Mouse (Mus musculus) NIH3T3 (cell line): ENCODE measurements at regions not wholly inside any gene's neighbourhood (a gene's known extent, or its start where the extent isn't known, plus 50 kb on each side); places are given as distances from the start of the nearest gene placed in this dataset.

ENCODE experiments used
- DNase-seq: peaks from one replicate; pipeline ENCODE4 v3.0.0-alpha.2; 2012; ENCODE audit warnings: low read depth

DNA sequence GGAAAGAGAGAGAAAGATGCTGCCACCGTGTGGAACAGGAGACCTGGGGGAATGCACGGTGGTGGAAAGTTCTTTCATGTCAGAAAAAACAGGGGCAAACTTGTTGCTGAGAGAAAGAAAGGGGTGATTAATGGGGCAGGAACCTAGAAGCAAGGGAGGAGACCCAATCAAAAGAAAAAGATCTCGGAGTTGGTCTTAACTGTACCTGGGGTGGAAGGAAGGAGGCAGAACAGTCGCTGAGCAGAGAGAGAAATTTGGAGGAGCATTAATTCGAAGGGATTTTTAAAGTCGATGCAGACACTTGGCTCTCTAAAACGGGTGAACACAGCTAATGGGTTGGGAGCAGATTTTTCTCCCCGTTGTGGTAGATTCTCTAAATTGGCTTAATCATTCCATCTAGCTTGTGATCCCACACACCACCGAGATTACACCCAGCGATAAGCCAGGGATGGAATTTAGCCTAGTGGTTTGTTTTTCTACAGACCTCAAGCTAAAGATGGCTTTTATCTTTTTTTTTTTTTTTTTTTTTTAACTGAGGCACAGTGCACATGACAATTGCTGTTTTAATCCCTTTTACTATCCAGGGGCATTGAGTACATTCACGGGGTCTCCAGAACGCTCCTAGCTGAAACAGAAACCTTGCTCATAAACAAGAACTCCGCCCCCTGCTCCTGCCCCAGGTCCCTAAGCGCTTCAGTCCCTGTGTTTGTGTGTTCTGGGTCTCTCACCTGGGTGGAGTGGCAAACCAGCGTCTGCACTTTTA, 73.1 kb upstream of the Cpm start:
- DNase-seq = no peak

DNA sequence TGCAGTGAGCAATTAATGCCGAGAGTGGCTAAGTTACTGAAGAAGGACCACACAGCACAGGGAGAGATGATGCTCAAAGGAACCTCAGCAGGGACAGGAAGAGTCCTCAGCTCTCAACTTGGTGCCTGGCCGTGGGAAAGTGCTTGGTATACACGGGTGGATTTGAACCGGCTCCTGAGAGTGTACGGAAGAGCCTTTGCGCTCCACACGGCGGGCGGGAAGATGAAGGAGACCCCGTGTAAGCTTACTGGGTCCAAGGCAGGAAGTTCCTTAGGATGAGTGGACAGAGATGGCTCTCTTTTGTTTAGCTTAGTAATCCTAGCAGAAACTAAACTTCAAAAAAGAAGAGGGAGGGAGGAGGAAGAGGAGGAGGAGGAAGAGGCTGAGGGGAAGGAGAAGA, 73.8 kb upstream of the Cpm start:
- no peak for DNase-seq

DNA sequence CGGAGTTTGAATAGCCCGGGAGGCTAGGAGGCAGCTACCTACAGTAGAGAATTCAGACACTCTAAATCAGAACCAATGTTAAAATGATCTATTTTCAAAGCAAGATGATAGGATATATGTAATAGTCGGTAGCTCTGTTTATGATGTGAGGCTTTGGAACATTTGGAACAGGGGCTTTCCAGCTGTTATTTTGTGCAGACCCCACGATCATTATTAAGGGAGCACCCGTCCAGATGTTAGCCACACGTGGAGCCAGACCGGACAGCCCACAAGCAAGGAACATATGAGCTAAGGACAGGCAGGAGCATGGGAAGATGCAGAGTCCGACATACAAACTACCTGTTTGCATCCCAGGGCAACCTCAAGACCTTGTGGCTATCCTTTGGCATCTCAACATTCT, 74.3 kb upstream of the Cpm start:
- no peak for DNase-seq

DNA sequence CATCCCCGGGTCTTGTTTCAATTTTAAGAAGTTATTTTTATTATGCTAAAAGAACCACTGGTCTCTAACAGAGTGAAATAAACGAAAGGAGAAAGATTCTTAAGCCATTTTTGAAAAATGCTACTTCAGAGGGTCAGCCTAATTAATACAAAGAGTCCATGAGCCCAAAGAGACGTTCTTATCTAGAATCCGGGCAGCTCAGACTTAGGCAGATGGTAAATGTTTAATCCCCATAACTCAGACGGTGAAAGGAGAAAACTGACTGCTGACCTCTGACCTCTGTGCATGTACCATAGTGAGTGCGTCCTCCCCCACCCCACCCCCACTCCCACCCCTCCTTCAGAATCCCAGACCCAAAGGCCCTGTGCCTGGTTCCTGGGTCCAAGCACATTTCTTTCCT, 74.8 kb upstream of the Cpm start:
- no peak for DNase-seq

DNA sequence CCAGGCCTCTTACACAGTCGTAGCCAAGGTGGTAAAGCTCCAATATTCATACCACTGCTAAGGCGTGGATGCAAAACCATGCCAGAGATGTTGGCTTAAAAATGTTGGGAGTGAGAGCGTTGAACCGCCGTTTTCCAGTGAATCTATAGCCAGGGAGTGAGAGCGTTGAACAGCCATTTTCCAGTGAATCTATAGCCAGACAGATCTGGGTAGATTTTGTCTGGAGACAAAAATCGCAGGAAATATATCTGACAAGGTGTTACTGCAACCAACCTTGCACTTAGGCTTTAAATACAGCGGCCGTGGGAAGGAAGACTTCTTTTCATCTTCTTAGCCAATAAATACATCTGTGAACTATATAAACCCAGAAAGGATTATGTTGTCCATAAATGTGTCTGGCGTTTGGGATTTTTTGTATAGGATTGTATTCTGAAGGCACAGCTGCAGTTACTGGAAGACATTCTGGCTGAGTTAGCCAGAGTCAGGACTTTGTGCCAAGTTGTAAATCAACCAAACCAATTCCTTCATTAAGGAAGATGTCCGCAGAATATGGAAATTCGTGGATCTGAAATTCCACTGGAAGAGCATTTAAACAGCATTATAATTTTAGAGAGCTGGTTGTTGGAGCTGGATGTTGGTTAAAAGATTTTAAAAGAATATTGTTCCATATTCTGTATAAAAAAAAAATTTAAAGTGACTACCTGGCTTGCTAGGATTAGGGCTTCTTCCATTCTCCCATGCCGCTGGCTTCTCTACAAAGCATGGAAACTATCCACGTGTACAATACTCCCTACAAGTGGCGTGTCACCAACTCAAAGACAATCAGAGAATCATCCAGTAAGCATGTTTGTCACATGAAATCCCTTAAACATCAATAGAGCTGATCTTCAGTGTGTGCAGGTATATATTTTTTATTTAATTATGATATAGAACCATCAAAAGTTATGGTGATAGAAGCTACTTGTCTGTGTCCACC, 75.8 kb upstream of the Cpm start:
- no peak for DNase-seq

DNA sequence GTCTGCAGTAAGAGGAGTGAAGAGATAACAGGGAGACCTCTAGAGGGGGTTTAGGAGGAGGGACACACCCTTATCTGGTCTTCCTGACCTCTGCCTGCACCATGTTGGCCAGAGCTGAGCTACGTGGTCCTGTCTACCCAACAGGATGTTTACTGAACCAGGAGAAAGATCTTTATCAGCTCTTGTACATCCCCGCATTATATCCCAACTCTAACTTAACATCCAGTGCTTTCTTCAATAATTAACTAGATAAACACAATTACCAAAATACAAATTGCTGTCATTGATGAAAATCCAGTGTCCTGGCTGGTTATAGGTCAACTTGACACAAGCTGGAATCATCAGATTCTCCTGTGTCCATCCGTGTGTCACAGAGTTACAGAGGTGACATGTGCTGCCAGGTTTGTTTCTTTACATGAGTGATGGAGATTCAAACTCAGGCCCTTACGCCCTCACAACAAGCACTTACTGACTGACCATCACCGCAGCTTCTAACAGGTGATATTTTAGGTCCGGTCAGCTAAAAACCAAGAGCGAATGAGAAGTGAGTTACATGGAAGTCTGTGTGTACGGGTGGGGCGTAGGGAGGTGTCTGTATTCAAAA, 77.1 kb upstream of the Cpm start:
- no peak for DNase-seq

DNA sequence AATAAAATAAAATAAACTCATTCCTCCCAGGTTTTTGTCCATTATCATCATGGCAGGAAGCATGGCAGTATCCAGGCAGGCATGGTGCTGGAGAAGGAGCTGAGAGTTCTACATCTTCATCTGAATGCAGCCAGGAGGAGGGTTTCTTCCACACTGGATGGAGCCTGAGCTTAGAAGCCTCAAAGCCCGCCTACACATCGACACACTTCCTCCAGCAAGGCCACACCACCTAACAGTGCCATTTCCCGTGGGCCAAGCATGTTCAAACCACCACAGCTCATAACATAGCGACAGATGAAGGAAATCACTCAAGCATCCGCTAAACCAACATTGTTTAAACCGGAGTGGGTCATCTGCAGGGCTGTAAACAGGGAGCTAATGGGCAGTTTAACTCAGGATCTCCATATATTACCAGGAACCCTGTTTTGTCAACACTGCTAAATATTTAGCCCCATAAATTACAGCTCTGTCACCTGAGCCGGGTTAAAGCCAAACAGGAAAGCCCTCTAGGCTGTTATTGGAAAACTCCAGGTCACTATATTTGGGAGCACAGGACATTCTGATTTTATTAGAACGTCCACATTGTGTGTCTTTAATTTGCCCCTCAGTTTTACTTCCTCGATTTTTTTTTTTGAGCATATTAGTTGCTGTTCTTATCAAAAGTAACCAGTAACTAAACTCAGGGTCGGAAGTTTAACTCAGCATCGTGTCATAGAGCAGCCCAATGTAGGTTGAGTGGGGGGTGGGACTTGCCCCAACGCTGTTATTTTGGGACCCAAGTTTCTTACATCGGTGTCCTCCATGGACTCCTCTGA, 77.9 kb upstream of the Cpm start:
- no peak for DNase-seq

DNA sequence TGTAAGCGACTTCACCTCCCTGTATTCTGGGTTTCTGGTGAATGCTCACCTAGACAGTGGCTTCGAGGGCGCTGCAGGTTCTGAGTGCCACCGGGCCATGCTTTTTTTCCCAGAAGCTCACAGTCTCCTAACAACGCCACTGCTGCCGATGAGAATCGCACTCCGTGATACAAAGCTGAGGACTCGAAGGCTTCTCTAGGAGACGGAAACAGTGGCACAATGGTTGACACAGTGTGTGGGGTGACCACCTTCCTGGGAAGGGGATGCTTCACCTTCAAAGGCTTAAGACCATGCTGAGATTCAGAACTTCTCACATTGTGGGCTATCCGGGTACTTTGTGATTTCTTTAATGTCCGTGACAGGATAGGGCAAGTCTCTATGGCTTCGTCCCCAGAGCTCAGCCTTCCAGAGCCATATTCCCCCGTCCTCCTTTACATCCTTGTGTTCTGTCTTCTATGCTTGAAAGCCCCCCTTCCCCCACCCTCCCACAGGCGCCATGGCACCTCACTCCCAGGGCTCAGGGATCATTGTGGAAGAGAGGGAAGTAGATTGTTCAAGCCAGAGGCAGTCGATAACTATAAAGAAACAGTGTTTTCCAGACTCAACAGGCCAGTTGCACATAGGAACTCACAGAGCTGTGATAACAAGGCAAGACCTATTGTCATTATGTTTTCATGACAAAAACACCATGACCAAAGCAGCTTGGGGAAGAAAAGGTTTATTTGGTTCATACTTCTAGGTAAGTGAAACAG, 79.3 kb upstream of the Cpm start:
- no peak for DNase-seq

DNA sequence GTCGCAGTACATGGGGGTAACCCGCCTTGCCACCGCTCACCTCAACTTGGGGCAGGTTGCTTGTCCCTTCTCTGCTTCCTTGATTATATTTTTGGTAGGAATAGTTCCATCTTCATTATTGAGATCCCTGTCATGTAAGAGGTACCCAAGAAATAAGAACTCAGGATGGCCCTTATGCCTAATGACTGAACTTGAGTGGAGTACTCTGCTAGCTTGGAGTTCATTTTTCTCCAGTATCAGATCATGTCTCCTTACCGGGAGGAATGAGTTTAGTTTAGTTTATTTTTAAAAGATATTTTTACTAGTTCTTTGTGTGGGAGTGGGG, 79.8 kb upstream of the Cpm start:
- DNase-seq = no peak

DNA sequence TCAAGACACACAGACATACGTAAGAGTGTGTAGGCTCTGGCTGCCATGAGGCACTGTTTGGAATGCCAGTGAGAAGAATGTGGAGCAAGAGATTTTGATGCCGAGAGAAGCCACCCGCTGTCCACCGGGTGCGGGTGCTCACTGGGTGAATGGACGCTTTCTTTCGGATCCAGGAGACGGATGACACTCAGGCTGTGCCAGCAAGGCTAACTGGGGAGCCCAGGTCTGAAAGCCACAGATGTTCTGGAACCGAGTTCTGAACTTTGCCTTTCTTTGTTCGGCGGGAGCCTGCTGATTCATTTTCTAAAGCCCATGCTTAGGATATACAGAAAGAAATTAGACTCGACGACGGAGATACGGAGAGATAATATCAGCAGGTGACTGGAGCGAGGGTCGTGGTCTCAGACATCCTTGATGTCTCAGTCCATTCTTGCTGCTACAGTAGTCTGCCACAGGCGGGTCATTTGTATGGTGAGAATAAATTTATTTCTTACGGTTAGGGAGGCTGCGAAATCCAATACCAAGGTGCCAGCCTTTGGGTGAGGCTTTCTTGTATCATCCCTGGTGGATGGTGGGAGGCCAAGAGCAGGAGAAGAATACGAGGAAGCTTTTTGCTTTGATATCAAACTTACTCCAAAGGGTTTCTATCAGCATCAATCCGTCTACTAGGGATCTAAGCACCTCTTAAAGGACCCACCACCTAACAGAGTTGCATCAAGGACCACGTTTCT, 80.4 kb upstream of the Cpm start:
- no peak for DNase-seq

DNA sequence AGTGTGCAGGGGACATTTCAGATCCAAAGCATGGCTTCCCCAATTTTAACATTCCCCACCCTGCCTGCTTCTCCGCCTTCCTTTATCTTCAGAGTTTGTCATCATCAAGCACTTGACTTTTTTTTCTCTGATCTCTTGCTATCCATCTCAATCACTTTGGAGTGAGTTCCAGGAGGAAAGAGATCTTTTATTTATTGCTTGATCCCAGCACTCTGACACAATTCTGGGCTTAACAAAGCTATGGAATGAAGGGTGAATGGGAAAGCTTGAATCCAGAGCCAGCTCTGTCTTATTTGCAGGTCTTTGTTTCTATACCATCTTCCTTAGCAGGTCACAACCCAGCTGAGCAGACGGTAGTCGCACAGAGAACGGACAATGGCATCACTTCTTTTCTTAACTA, 81.0 kb upstream of the Cpm start:
- no peak for DNase-seq

DNA sequence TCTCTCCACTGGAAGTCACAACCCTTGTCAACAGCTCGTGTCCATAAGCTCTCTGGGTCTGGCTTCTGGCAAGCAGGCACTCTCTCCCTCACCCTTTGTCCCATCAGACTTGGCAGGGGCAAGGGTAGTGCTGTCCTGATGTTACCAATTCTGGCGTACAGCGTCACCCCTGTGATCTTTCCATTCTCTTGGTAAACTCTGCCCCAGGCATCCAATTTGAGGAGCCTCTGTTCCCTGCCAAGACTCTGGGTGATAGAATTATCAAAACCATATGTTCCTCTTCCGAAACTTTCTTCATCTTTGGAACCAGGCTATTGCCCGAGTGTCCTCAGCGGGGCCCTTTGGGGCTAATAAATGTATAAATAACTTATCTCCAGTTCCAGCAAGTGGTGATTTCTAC, 82.0 kb upstream of the Cpm start:
- DNase-seq = peak; percentile 58

DNA sequence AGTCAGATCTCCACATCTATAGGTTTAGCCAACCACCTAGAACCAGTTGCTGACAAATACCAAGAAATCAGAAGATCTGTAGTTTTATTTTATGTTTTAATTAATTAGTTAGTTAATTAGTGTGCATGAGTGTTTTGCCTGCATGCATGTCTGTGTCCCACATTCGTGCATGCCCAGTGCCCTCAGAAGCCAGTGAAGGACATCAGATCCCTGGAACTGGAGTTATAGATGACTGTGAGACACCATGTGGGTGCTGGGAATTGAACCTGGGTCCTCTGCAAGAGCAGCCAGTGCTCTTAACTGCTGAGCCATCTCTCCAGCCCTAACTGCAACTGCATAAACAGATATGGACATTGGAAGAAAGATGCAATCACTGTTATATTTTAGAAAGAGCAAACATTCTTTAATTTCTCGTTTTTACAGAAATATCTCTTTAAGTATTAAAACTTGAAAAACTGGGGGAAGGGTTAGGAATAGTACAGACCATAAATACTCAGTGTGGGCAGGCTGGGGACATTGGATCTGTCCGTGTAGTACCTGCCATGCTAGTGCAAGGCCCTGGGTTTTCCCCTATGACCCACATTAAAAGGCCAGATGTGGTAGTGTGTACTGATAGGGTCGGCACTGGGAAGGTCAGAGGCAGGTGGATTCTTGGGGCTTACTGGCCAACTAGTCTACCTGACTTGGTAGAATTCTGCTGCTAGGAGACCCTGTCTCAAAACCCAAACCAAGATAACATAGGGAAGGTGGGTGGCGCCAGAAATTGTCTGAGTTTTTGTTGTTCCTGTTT, 83.3 kb upstream of the Cpm start:
- no peak for DNase-seq

DNA sequence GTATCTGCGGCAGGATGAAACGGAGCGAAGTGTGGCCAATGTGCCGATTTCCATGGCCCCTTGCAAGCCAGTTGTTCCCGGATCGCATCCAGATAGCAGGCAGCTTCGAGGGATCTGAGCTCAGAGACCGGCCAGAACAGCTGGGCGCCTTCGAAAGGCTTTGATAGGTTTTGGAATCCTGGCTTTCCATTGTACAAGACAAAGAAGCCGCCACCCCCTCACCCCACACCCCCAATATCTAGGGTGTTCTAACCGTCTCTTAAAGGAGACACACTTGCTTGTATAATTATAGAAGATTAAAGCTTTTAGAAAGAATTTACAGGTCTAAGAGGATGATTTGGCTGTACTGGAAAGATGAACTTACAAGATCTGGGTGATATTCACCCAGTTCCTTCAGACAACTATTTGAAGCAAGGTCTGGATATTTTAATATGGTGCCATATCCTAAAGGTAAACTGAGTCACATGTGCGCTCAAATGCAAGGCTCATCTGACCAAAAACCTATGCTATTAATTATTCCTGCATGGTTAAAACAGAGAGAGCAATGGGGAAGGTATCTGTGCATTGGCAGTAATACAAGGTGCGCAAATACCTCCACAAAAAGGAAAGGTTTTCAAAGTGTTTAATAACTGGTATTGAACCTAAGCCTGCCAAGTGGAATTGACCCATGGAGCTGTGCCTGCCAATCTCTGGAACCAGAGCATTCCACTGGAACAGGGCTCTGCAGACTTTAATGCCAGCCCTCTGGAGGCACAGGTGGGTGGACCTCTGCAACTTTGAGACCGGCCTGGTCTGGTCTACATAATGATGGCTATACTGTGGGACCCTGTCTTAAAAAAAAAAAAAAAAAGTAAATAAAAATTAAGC, 84.4 kb upstream of the Cpm start:
- no peak for DNase-seq

DNA sequence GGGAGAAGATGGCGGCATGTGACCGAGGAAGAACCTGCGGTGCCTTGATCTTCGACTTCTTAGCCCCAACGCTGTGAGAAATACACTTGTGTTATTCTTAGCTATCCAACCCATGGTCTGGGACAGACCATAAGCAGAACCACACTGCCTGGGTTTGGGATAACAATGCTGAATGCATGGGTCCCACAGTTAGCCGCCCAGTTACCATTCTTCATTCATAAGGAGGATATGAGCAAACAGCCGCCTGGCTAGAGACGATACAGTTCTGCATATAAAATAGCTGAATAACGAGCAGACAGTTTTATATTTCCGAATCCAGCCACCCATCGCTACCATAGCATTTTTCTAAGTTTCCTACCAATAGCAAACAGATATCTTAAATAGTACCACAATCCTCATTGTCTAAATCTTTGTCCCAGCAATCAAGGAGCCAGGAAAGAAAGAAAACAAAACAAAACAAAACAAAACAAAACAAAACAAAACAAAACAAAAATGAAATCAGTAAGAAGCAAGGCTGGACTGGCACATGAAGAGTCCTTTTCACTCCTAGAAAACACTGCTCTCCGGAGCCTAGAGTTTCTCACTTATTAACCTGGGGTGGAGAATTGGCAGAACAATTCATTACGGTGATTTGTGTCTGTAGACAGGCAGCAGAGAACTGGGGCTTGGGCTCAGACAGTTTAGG, 85.2 kb upstream of the Cpm start:
- DNase-seq = no peak

DNA sequence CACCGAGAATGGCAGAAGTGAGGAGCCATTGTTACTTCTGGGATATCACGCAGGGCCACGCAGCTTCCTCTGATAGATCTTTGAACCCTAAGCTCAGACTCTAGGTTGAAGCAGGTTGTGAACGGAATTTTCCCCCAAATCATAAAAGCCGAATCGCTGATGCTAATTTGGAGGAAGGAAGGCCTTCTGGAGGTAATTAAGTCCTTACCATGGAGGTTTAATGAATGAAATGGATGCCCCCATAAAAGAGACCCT, 85.7 kb upstream of the Cpm start:
- DNase-seq = no peak

DNA sequence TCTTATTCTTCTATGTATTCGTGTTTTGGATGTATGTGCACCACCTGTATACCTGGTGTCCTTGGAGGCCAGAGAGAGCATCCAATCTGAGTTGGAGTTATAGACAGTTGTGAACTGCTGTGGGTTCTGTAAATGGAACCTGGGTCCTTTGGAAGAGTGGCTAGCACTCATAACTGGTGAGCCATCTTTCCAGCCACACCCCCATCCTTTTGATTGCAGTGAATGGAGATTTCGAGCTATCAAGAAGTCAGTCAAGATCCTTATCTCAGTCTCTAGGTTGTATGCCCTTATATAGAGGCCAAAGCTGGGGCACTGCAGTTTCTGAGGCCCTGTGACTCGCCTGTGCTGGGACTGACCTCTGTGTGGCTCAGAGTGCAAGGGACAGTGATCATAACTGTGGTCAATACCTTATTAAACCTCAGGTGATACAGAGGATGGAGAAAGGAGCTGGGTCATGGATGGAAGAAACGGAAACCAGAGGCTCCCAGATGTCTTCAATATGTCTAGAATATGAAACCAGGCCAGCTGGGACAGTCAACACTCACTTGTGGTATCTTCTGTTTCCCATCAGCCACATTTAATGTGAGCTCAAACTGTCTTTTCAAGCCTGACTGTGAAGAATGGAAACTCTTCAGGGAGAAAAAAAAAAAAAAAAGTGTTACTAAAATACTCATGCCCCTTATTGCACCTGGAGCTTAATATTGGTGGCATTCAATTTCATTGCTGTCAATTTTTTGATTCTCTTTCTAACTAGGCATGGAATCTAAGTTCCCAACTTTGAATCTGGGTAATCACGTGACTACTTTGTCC, 86.2 kb upstream of the Cpm start:
- no peak for DNase-seq

DNA sequence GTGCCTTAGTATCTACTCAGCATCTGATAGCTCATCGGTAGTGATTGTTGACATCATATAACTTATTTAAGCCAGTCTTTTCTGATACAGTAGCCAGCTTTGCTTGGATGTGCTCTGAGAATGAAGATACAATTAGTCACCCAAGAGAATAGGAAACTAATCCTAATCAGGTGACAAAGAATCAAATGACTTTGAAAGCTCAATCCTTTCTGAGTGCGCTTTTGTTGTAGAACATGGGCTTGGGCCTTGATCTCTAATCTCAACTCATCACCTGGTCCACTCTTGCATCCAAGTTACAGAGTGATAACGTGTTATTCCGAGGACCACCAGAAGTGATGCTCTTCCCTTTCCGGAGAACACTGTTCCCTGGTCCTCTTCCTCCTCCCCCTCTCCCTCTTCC, 86.9 kb upstream of the Cpm start:
- no peak for DNase-seq
